Mouse (Mus musculus) intestine, embryonic 16.5 days (tissue): ENCODE data around the gene Krt78. TPM values are rescaled to one million over a fixed set of nuclear protein-coding genes. Genes with fewer than 3 reads are reported as not detected.
"Not testable (repeated sequence)": the region's sequence is repeated elsewhere in the genome, so short reads cannot be mapped to it uniquely, and the experiment has no call there.

Experiments
- ATAC-seq: fragments of 200-750 bp; cut with Nextera tagmentation; 2 replicates; pipeline ENCODE4 v1.8.0; 2017; ENCODE audit warnings: moderate TSS enrichment, moderate library complexity
- H3K27ac ChIP-seq: fragments of 300-500 bp; sonication (generic); 2 replicates; pipeline ENCODE4 v1.5.1; 2014; ENCODE audit warnings: mild to moderate bottlenecking, low read length
- H3K27me3 ChIP-seq: fragments of 300-500 bp; sonication (generic); replicated peaks from 2 replicates; pipeline ENCODE4 v1.6.1; 2014; ENCODE audit warnings: low read length, control low read depth, mixed read lengths; ENCODE audit not compliant: control insufficient read depth, insufficient read depth
- H3K36me3 ChIP-seq: fragments of 300-500 bp; sonication (generic); 2 replicates; pipeline ENCODE4 v1.6.1; 2014; ENCODE audit warnings: low read length, control low read depth; ENCODE audit not compliant: control insufficient read depth, insufficient read depth
- H3K4me1 ChIP-seq: fragments of 300-500 bp; sonication (generic); 2 replicates; pipeline ENCODE4 v1.6.1; 2014; ENCODE audit warnings: low read length, control low read depth, mixed read lengths; ENCODE audit not compliant: control insufficient read depth, insufficient read depth
- H3K4me2 ChIP-seq: fragments of 300-500 bp; sonication (generic); 2 replicates; pipeline ENCODE4 v1.6.1; 2014; ENCODE audit warnings: low read depth, low read length, control low read depth
- H3K4me3 ChIP-seq: fragments of 300-500 bp; sonication (generic); 2 replicates; pipeline ENCODE4 v1.5.1; 2014; ENCODE audit warnings: mild to moderate bottlenecking, low read length
- H3K9ac ChIP-seq: fragments of 300-500 bp; sonication (generic); 2 replicates; pipeline ENCODE4 v1.6.1; 2014; ENCODE audit warnings: low read depth, low read length
- H3K9me3 ChIP-seq: fragments of 300-500 bp; sonication (generic); 2 replicates; pipeline ENCODE4 v1.6.1; 2016; ENCODE audit warnings: low read length, control low read depth; ENCODE audit not compliant: control insufficient read depth
- WGBS: fragments of 180-500 bp; shearing (Covaris S2); extraction: QIAGEN DNeasy Blood & Tissue Kit; methylation state at CpG from one replicate; pipeline ENCODE4 v1.1.7; 2014; 5-methylcytosine and 5-hydroxymethylcytosine counted together
- polyA plus RNA-seq: library from polyadenylated mRNA; unstranded; fragments of >200 nt; fragmentation: Nextera tagmentation; extraction: Ambion mirVana; gene quantifications from 2 replicates; pipeline ENCODE4 v1.2.1, GENCODE M21; 2015

Gene Krt78
- 0.07 and 0.17 TPM in 2 replicates for polyA plus RNA-seq

GRCm38 (mm10) chr15:101954187-101954586, at the start of gene Krt78:
TSS of gene Krt78 (minus strand) at chr15:101954287.
- no peak for ATAC-seq
- Histone ChIP-seq H3K4me3 (no peak within 1 kb of the TSS), H3K36me3 (no peaks in the 10 kb centered on the region), H3K9me3 (no peaks in the 10 kb centered on the region), H3K27ac (no peak within 1 kb of the TSS), H3K9ac (no peak within 1 kb of the TSS), H3K4me2 (no peak within 1 kb of the TSS), H3K4me1 (peaks cover 8% of the 10 kb centered on the region; the same call in 1 of the 2 replicates), H3K27me3 (no peaks in the 10 kb centered on the region)
- 92% methylated on average over 9 of the region's 9 CpGs for WGBS

- Histone ChIP-seq H3K36me3 (no peaks in the 10 kb centered on the region), H3K27me3 (peaks cover 7% of the 10 kb centered on the region; the same call in 1 of the 2 replicates), H3K4me2 (peak overlapping the region; percentile 69), H3K27ac (peak overlapping the region; percentile 92), H3K9me3 (no peaks in the 10 kb centered on the region), H3K4me3 (peak overlapping the region; percentile 63), H3K9ac (peak overlapping the region; percentile 75), H3K4me1 (peaks cover 35% of the 10 kb centered on the region)
- ATAC-seq = peak; percentile 0; the same call in 1 of the 2 replicates
- 19% methylated on average over 12 of the region's 12 CpGs for WGBS
Observed at GRCm38 (mm10) chr15:102003516-102003915, 49.4 kb upstream of the Krt78 start.

- H3K36me3 ChIP-seq = 0 out of 2 replicates have a peak, but pooled peaks cover 4% of the 10 kb centered on the region
- no peaks in the 10 kb centered on the region for H3K9me3 ChIP-seq
- H3K4me1 ChIP-seq = peaks cover 37% of the 10 kb centered on the region
- peak overlapping the region; percentile 69 for H3K4me2 ChIP-seq
- peak overlapping the region; percentile 92 for H3K27ac ChIP-seq
- peak overlapping the region; percentile 63 for H3K4me3 ChIP-seq
- peak; percentile 86 for ATAC-seq
- 7% methylated on average over 32 of the region's 34 CpGs for WGBS
- peak overlapping the region; percentile 75 for H3K9ac ChIP-seq
- peaks cover 7% of the 10 kb centered on the region; the same call in 1 of the 2 replicates for H3K27me3 ChIP-seq
Observed at GRCm38 (mm10) chr15:102002646-102003488, 48.8 kb upstream of the Krt78 start.

- 88% methylated on average over 11 of the region's 11 CpGs for WGBS
- H3K9me3 ChIP-seq = no peaks in the 10 kb centered on the region
- no peak overlapping the region for H3K4me2 ChIP-seq
- no peak for ATAC-seq
- H3K27ac ChIP-seq = no peak overlapping the region
- no peak overlapping the region for H3K4me3 ChIP-seq
- peaks cover 12% of the 10 kb centered on the region for H3K4me1 ChIP-seq
- 0 out of 2 replicates have a peak, but pooled peaks cover 5% of the 10 kb centered on the region for H3K36me3 ChIP-seq
- H3K27me3 ChIP-seq = peaks cover 7% of the 10 kb centered on the region; the same call in 1 of the 2 replicates
- no peak overlapping the region for H3K9ac ChIP-seq
Observed at GRCm38 (mm10) chr15:101999676-102000335, 45.7 kb upstream of the Krt78 start.

- 0 out of 2 replicates have a peak, but pooled peaks cover 5% of the 10 kb centered on the region for H3K36me3 ChIP-seq
- WGBS = 87% methylated on average over 11 of the region's 11 CpGs
- no peak overlapping the region for H3K4me3 ChIP-seq
- H3K4me1 ChIP-seq = peaks cover 9% of the 10 kb centered on the region
- no peak for ATAC-seq
- H3K9me3 ChIP-seq = no peaks in the 10 kb centered on the region
- H3K27ac ChIP-seq = no peak overlapping the region
- no peak overlapping the region for H3K4me2 ChIP-seq
- peaks cover 7% of the 10 kb centered on the region; the same call in 1 of the 2 replicates for H3K27me3 ChIP-seq
- no peak overlapping the region for H3K9ac ChIP-seq
Observed at GRCm38 (mm10) chr15:101999156-101999555, 45.1 kb upstream of the Krt78 start.

- H3K9ac ChIP-seq, H3K9me3 ChIP-seq, H3K27me3 ChIP-seq, H3K4me3 ChIP-seq, H3K36me3 ChIP-seq, ATAC-seq, H3K4me2 ChIP-seq: not testable (repeated sequence)
- H3K4me1 ChIP-seq = peaks cover 14% of the 10 kb centered on the region
- H3K27ac ChIP-seq = peak overlapping the region; percentile 71
- 82% methylated on average over 9 of the region's 11 CpGs for WGBS
Observed at GRCm38 (mm10) chr15:101996450-101997078, 42.5 kb upstream of the Krt78 start.

GRCm38 (mm10) chr15:101995484-101996236, 41.6 kb upstream of the Krt78 start:
- Histone ChIP-seq H3K4me3 (no peak overlapping the region), H3K27me3 (no peaks in the 10 kb centered on the region), H3K9ac (no peak overlapping the region), H3K4me2 (no peak overlapping the region), H3K36me3 (0 out of 2 replicates have a peak, but pooled peaks cover 5% of the 10 kb centered on the region), H3K4me1 (peaks cover 15% of the 10 kb centered on the region), H3K27ac (peak overlapping the region; percentile 71), H3K9me3 (no peaks in the 10 kb centered on the region)
- ATAC-seq = peak; percentile 88
- 63% methylated on average over 4 of the region's 4 CpGs for WGBS

GRCm38 (mm10) chr15:101994365-101994764, 40.3 kb upstream of the Krt78 start:
- no peaks in the 10 kb centered on the region for H3K9me3 ChIP-seq
- H3K4me1 ChIP-seq = peaks cover 18% of the 10 kb centered on the region
- no peaks in the 10 kb centered on the region for H3K27me3 ChIP-seq
- WGBS = 58% methylated on average over 6 of the region's 6 CpGs
- peak overlapping the region; percentile 57; the same call in 1 of the 2 replicates for H3K27ac ChIP-seq
- H3K4me2 ChIP-seq = no peak overlapping the region
- no peak overlapping the region for H3K4me3 ChIP-seq
- H3K36me3 ChIP-seq = 0 out of 2 replicates have a peak, but pooled peaks cover 5% of the 10 kb centered on the region
- peak; percentile 70 for ATAC-seq
- H3K9ac ChIP-seq = no peak overlapping the region
